Mouse (Mus musculus): Measurements from ENCODE around the gene Tsen15. TPM values are rescaled to one million over a fixed set of nuclear protein-coding genes. Genes with fewer than 3 reads are reported as not detected.

The Tsen15 gene
- polyA plus RNA-seq, 1 experiment from 2014 or later, result 87.7 TPM

GRCm38 (mm10) chr1:152369139-152369538, 17.3 kb downstream of the Tsen15 start:
- Histone ChIP-seq H3K4me2 (replicated peaks; ENCODE audit: low read depth, low read length) (no peak overlapping the region), H3K4me3 (ENCODE audit: low read depth, low read length) (no peak overlapping the region), H3K36me3 (ENCODE audit: control insufficient read depth, insufficient read depth, low read length) (peaks cover 11% of the 10 kb centered on the region), H3K27me3 (ENCODE audit: control insufficient read depth, insufficient read depth, low read length) (no peaks in the 10 kb centered on the region), H3K9me3 (ENCODE audit: control insufficient read depth, low read depth, low read length) (no peaks in the 10 kb centered on the region), H3K9ac (replicated peaks; ENCODE audit: low read depth, low read length) (no peak overlapping the region), H3K27ac (ENCODE audit: low read length) (no peak overlapping the region), H3K4me1 (ENCODE audit: control insufficient read depth, insufficient read depth, low read length) (no peaks in the 10 kb centered on the region)
- 15% methylated on average over 4 of the region's 4 CpGs for WGBS
- ATAC-seq (ENCODE audit: insufficient number of reproducible peaks, insufficient read depth, low FRiP score, low read depth), result no peak; the same call in 1 of the 2 replicates

- no peak overlapping the region for H3K4me3 ChIP-seq (ENCODE audit: low read depth, low read length)
- H3K36me3 ChIP-seq (ENCODE audit: control insufficient read depth, insufficient read depth, low read length), result peaks cover 8% of the 10 kb centered on the region
- no peak overlapping the region for H3K27ac ChIP-seq (ENCODE audit: low read length)
- ATAC-seq (ENCODE audit: insufficient number of reproducible peaks, insufficient read depth, low FRiP score, low read depth), result peak; percentile 61; the same call in 1 of the 2 replicates
- H3K9me3 ChIP-seq (ENCODE audit: control insufficient read depth, low read depth, low read length), result no peaks in the 10 kb centered on the region
- H3K9ac ChIP-seq (replicated peaks; ENCODE audit: low read depth, low read length), result no peak overlapping the region
- no peaks in the 10 kb centered on the region for H3K27me3 ChIP-seq (ENCODE audit: control insufficient read depth, insufficient read depth, low read length)
- 43% methylated on average over 13 of the region's 13 CpGs for WGBS
- H3K4me1 ChIP-seq (ENCODE audit: control insufficient read depth, insufficient read depth, low read length), result no peaks in the 10 kb centered on the region
- no peak overlapping the region for H3K4me2 ChIP-seq (replicated peaks; ENCODE audit: low read depth, low read length)
These were observed 18.0 kb downstream of the Tsen15 start for GRCm38 (mm10) chr1:152368311-152369088.

DNA sequence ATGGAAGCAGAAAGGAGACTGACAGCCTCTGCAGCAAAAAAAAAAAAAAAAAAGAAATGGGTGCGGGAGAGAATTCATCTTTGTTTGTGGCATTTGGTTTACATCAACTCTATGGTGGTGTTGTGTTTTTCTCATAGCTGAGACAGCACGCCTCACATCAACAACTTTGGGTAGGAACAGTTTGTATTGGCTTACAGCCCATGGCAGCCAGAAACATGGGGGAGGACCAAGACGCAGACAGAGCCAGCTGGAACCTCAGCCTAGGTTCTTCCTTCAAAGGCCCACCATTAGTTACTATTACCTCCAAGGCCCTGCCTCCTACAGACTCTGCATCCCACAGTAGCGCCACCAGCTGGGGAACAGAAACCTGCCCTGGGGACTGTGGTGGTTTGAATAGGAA, 29.8 kb downstream of the Tsen15 start:
- Histone ChIP-seq H3K4me1 (ENCODE audit: control insufficient read depth, insufficient read depth, low read length) (no peaks in the 10 kb centered on the region), H3K4me2 (replicated peaks; ENCODE audit: low read depth, low read length) (no peak overlapping the region), H3K4me3 (ENCODE audit: low read depth, low read length) (no peak overlapping the region), H3K27me3 (ENCODE audit: control insufficient read depth, insufficient read depth, low read length) (no peaks in the 10 kb centered on the region), H3K9ac (replicated peaks; ENCODE audit: low read depth, low read length) (no peak overlapping the region), H3K36me3 (ENCODE audit: control insufficient read depth, insufficient read depth, low read length) (no peaks in the 10 kb centered on the region), H3K9me3 (ENCODE audit: control insufficient read depth, low read depth, low read length) (no peaks in the 10 kb centered on the region), H3K27ac (ENCODE audit: low read length) (no peak overlapping the region)
- no peak for ATAC-seq (ENCODE audit: insufficient number of reproducible peaks, insufficient read depth, low FRiP score, low read depth)
- WGBS, result 78% methylated on average over 4 of the region's 4 CpGs

- no peak overlapping the region for H3K4me2 ChIP-seq (replicated peaks; ENCODE audit: low read depth, low read length)
- H3K27ac ChIP-seq (ENCODE audit: low read length), result no peak overlapping the region
These were observed 38.5 kb downstream of the Tsen15 start for GRCm38 (mm10) chr1:152347946-152348345.

GRCm38 (mm10) chr1:152324024-152324423, 62.5 kb downstream of the Tsen15 start:
- Histone ChIP-seq H3K4me3 (ENCODE audit: low read depth, low read length) (no peak overlapping the region), H3K9ac (replicated peaks; ENCODE audit: low read depth, low read length) (no peak overlapping the region), H3K9me3 (ENCODE audit: control insufficient read depth, low read depth, low read length) (no peaks in the 10 kb centered on the region), H3K27me3 (ENCODE audit: control insufficient read depth, insufficient read depth, low read length) (no peaks in the 10 kb centered on the region), H3K4me2 (replicated peaks; ENCODE audit: low read depth, low read length) (no peak overlapping the region), H3K4me1 (ENCODE audit: control insufficient read depth, insufficient read depth, low read length) (no peaks in the 10 kb centered on the region), H3K27ac (ENCODE audit: low read length) (no peak overlapping the region), H3K36me3 (ENCODE audit: control insufficient read depth, insufficient read depth, low read length) (no peaks in the 10 kb centered on the region)
- 91% methylated on average over 6 of the region's 6 CpGs for WGBS
- no peak for ATAC-seq (ENCODE audit: insufficient number of reproducible peaks, insufficient read depth, low FRiP score, low read depth)

More at GRCm38 (mm10) chr1:152347946-152348345, 38.5 kb downstream of the Tsen15 start:
- H3K9ac ChIP-seq (replicated peaks; ENCODE audit: low read depth, low read length), result no peak overlapping the region
- no peaks in the 10 kb centered on the region for H3K36me3 ChIP-seq (ENCODE audit: control insufficient read depth, insufficient read depth, low read length)
- no peak overlapping the region for H3K4me3 ChIP-seq (ENCODE audit: low read depth, low read length)
- no peaks in the 10 kb centered on the region for H3K9me3 ChIP-seq (ENCODE audit: control insufficient read depth, low read depth, low read length)
- no peaks in the 10 kb centered on the region for H3K4me1 ChIP-seq (ENCODE audit: control insufficient read depth, insufficient read depth, low read length)
- H3K27me3 ChIP-seq (ENCODE audit: control insufficient read depth, insufficient read depth, low read length), result no peaks in the 10 kb centered on the region
- ATAC-seq (ENCODE audit: insufficient number of reproducible peaks, insufficient read depth, low FRiP score, low read depth), result no peak

Other genes starting within 250 kb of the Tsen15 start
- 2.1 and 2.2 TPM in 2 replicates for gene Colgalt2, start 13.1 kb upstream of the Tsen15 start, polyA plus RNA-seq (2014; fragmentation: Nextera tagmentation; extraction: Ambion mirVana)

Data from stomach, embryonic 14.5 days (tissue).